Mouse (Mus musculus): Measurements from ENCODE around the gene Nrxn3.
A peak's percentile ranks its signal among the peaks of the same experiment; 100 is the strongest.

The Nrxn3 gene

DNA sequence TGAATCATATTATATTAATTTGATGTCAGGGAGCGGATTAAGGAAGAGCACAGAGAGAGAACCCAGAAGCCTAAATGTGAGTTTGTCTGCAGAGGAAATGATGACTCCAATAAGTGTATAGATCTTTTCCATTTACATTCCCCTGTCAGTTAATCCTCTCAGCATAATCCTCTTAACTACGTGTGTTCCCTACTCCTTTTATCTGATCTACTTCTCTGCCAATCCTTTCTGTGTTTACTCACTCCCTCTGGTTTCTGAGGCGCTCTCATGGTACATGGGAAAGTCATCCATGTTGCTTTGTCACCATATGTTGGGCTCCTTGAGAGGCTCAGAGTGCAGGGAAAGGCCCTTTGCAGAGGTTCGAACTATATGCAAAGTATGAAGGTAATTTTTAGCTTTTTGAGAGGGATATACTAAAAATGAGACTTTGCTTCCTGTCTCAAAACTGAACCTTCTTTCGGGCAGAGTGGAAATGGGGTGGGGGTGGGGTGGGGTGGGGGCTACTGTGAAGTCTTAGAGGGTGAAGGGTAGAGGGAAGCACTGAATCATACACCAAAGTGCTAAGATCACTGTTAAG is 350.6 kb downstream of the Nrxn3 start:
- DNase-seq: peak; percentile 80

DNA sequence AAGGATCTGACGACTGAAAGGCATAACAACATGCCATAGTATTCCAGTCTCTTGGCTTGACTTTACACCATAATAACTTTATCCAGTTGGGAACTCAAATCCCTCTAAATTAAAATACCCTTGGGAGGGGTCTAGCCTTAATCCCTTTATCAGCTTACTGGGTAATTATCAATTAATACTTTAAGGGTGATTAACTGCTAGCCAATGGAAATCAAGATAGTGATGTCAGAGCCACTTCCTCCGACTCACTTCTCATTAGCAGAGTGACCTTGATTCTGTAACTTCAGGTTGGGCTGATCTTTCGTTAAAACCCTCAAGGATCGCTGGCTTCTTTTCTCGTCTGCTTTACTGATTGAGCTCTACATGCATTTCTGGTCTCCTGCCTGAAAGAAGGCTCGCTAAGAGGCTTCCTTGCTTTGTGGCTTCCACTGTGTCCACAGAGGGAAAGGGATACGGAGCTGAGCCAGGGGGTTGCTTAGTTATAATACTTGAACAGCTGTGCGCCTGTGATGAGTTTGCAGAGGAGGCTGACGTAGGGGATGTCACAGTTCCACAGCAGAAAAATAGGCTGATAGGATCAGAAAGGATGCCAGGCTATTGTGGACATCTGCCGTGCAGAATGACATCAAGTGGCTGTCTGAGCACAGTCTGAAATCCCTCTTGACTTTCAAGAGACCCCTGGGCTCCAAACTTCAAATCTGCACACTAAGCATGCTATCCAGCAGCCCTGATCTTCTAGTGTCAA is 352.0 kb downstream of the Nrxn3 start:
- DNase-seq: peak; percentile 90

GRCm38 (mm10) chr12:89093806-89094479 is 371.3 kb downstream of the Nrxn3 start:
- DNase-seq: no peak

DNA sequence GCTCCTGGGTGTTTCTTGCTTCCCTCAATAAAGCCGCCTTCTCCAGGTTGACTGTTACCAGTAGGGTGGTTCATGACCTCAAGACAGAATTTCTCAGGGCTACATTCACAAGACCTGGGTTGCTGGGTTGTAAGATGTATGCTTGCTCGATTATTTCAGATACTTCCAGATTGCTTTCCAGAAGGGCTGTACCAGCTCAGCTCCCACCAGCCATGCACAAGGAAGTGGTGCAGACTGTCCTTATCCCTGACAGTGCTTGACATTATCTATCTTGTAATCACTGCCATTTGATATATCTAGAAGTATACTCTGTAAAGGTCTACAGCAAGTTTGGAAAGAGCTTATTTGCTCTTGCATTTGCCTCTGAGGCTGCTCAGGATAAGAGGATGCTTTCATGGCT is 374.9 kb downstream of the Nrxn3 start:
- no peak for DNase-seq

DNA sequence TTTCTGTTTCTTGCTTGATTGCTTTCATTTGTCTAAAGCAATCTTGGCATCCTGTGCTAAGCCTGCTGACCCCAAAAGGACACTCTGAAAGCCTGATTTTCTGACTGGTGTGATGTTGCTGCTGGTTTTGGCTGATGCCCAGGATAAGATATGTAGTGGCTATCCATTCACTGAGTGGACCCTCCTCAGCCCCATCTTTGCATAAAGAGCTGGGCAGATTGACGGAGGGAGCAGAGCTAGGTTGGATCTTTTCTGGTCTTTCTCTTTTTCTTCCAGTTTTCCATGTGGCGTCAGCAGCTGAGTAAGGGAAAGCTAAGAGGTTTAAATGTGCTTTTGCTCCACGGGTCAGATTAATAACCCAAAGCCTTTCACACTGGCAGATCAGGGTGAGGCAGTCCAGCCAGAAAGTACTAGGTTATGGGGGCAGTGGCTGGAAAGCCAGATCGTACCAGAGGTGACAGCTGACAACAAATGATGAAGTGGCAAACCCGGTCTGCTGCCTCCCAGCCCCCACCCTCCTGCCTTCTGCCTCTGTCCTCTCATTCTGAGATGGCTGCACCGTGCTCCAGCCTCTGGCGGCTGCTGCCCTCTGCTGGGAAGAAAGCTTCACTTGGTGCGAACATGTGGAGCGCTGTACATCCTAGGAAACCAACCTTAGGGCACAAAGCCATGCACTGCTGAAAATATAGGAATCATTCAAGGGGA is 383.5 kb downstream of the Nrxn3 start:
- DNase-seq: peak; percentile 91

DNA sequence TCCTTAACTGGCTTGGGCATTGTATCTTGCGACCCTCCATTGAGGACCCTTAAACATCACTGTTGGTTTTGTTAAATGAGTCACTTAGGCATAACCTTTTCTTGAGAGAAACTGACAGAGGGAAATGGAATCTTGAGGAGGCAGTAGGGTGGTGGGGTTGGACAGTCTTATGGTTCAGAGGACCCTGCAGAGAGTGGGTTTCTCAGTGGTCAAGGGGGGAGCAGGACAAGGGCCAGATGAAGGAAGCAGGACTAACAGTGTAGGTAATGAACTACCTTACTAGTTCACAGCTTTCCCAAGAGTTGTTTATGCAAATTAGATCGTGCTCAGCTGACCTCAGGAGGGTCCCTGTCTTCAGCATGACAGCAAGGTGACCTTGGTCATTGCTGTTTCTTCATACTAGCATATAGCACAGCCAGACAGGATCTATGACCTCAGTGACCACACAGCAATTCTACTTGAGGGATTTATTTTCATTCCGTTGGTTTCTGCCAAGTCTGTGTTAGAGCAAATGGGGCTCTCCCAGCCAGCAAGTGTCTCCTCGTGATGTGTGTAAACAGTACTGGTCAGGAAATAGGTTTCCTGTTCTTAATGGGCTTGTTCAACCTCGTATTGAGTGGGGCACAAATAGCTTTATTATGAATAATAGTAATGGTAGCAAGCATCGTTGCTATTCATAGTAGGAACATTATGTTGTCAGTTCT is 384.4 kb downstream of the Nrxn3 start:
- DNase-seq: no peak

DNA sequence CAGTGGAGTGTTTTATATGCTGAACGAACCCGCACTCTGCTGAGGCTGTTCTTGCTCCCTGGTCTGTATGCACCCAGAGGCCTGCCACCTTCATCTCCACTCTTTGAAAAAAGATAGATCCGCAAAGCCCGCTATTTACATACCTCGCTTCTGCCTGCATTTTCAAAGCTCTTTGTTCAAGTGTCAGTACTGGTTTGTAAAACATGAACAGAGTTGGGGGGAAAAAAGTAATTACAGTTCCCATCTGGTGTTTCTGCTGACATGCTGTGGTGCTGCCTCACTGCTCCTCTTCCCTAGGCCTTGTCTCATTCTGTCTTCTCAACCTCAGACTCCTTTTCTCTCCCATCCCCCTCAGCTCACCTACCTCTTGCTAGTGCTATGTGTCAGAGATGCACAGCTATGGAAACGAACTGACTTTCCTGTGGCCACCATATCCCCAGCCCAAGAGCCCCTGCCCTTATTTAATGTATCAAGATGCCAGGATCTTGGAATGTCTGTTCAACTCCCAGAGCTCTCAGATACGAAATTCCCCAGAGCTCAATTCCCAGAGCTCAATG is 387.2 kb downstream of the Nrxn3 start:
- DNase-seq: peak; percentile 56

DNA sequence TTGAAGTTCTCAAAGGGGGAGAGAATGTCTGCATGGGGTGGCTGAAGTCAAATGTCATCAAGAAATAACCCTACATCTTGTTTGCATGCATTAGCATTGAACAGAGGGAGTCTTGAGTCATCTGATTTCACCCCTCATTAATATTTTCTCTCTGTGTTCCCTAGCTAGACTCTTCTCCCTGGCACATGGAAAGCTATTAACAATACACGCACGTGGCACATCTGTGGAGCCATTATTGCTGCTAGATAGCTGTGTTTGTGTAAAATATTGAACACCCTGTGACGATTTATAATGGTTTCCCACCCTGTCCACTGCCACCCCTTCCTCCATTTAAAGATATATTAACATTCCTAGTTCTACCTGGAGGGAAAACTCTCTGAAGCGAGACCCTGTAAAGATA is 405.9 kb downstream of the Nrxn3 start:
- no peak for DNase-seq

- DNase-seq: peak; percentile 26
These were observed 406.6 kb downstream of the Nrxn3 start for GRCm38 (mm10) chr12:89129139-89129907.

- DNase-seq: peak; percentile 49
These were observed 411.7 kb downstream of the Nrxn3 start for GRCm38 (mm10) chr12:89134333-89134732.

DNA sequence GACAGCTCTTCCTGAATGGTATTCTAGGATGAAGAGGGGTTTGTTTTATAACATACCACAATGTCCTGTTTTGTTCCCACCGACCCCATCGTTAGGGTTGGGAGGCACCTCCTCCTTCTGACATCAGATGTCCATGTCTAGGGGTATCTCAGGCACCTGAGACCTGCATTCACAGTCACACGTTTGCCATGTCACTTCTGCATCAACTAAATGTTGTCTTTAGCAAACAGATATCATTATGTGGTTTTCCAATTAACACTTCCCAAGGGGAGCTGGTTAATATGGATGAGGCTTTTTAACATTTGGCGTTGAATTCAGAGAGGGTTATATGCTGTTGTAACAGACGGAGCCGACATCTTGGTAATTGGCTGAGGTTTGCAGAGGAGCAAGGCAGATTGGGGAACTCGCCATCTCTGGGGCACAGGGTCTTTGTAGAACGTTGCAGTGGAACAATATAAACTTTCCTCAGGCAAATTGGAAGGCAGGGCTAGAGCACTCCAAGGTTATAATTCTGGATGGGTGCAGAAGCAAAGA is 412.2 kb downstream of the Nrxn3 start:
- DNase-seq: no peak

GRCm38 (mm10) chr12:89148974-89149411 is 426.3 kb downstream of the Nrxn3 start:
- peak; percentile 67 for DNase-seq

- DNase-seq: no peak
These were observed 426.8 kb downstream of the Nrxn3 start for GRCm38 (mm10) chr12:89149455-89149854.

DNA sequence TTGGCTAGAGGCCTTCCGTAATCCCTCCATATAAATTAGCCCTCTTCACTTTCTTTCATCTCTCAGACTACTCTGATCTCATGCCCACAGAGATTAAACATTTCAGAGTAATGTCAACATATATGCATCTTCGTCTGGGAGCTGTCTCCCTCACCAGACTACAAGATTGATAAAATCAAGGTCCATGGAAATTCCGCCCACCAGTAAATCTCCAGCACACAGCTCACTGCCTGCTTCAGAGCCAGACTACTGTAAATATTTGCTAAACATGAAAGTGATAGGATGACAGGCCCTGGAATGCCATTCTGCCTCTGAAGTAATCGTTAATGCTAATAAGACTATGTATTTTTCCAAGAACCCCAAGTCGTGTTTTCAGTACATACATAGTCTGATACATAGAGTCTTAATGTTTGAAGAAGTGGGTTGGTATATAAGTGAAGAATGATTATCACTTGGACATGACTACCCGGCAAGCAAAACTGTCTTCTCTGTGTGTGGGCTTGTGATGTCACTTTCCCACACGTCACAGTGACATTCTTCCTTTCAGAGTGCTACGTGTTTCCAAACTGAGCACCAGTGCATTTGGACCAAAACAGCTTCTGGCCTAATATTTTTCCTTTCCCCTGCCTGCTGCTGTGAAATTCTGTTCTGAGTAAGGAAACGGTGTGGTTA is 433.5 kb downstream of the Nrxn3 start:
- DNase-seq: no peak

DNA sequence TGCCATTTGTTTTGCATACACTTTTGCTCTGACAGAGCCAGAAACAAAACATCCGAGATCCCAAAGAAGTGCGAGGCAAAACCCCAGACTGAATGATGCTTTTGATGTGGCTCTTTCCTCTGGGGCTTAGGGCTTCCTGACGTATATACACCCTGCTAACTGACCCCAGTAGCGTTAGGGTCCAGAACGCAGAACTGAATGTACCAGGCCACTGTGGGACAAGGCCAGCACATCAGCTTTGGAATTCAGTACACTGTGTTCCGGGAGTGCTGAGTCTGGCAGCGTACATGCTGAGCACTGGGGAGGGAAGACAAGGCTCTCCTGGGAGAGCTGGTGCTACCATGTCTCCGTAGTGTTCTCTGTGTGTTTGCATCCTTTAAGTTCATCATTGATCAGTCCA is 436.7 kb downstream of the Nrxn3 start:
- no peak for DNase-seq

GRCm38 (mm10) chr12:89174306-89175159 is 451.9 kb downstream of the Nrxn3 start:
- no peak for DNase-seq

- peak; percentile 70 for DNase-seq
These were observed 457.4 kb downstream of the Nrxn3 start for GRCm38 (mm10) chr12:89179970-89180666.

- DNase-seq: peak; percentile 97
These were observed 458.5 kb downstream of the Nrxn3 start for GRCm38 (mm10) chr12:89181157-89181561.
